Mouse (Mus musculus) heart, adult 2 months (tissue): ENCODE measurements at regions not wholly inside any gene's neighbourhood (a gene's known extent, or its start where the extent isn't known, plus 50 kb on each side); places are given as distances from the start of the nearest gene placed in this dataset.

ENCODE experiments used
- CTCF ChIP-seq: fragments of 200-600 bp; IDR thresholded peaks from 2 replicates; pipeline ENCODE4 v1.8.1; 2022; ENCODE audit warnings: antibody characterized with exemption, mild to moderate bottlenecking, moderate library complexity
- POLR2A ChIP-seq: fragments of 200-500 bp; IDR thresholded peaks from 2 replicates; pipeline ENCODE4 v1.6.1; 2011; ENCODE audit warnings: mild to moderate bottlenecking, low read depth, low read length, control low read depth; ENCODE audit not compliant: insufficient read depth

- no peak for TF ChIP-seq POLR2A
- no peak for TF ChIP-seq CTCF
Observed at GRCm38 (mm10) chr5:134009843-134010242, 89.7 kb upstream of the Castor2 start.
